Mouse (Mus musculus): ENCODE measurements at regions not wholly inside any gene's neighbourhood (a gene's known extent, or its start where the extent isn't known, plus 50 kb on each side); places are given as distances from the start of the nearest gene placed in this dataset.
"Not testable (repeated sequence)": the region's sequence is repeated elsewhere in the genome, so short reads cannot be mapped to it uniquely, and the experiment has no call there.

- DNase-seq (ENCODE audit: low read depth, low spot score) (no peak), ATAC-seq (no peak)
- ChIA-PET POLR2A (no interaction called here), CTCF (no interaction called here)
- in situ Hi-C loops (cut with MboI; ENCODE audit: low pct_unique_long_range_greater_than_20kb): no loop called here
- no peaks in the 10 kb centered on the region for H3K27me3 ChIP-seq
- TF ChIP-seq CTCF (IDR thresholded peaks at IDR 0.05): no peak
Measured at GRCm38 (mm10) chr1:94582526-94582925, 530.2 kb upstream of the Pdcd1 start.

- in situ Hi-C loops (cut with MboI; ENCODE audit: low pct_unique_long_range_greater_than_20kb): no loop called here
- POLR2A ChIA-PET: no interaction called here
- DNase-seq (ENCODE audit: low read depth, low spot score) (no peak), ATAC-seq (no peak)
- CTCF ChIA-PET: no interaction called here
- H3K27me3 ChIP-seq: no peaks in the 10 kb centered on the region
- no peak for TF ChIP-seq CTCF (IDR thresholded peaks at IDR 0.05)
Measured at GRCm38 (mm10) chr1:94581650-94582405, 529.5 kb upstream of the Pdcd1 start.

GRCm38 (mm10) chr1:94532773-94533541 is 480.6 kb upstream of the Pdcd1 start:
- ATAC-seq: no peak
- no peak for DNase-seq (ENCODE audit: low read depth, low spot score)
- ChIA-PET POLR2A (no interaction called here), CTCF (no interaction called here)
- no peaks in the 10 kb centered on the region for H3K27me3 ChIP-seq
- in situ Hi-C loops (cut with MboI; ENCODE audit: low pct_unique_long_range_greater_than_20kb): no loop called here
- no peak for TF ChIP-seq CTCF (IDR thresholded peaks at IDR 0.05)

- no peak for DNase-seq (ENCODE audit: low read depth, low spot score)
- TF ChIP-seq CTCF (IDR thresholded peaks at IDR 0.05): no peak
- in situ Hi-C loops (cut with MboI; ENCODE audit: low pct_unique_long_range_greater_than_20kb): no loop called here
- H3K27me3 ChIP-seq: no peaks in the 10 kb centered on the region
- ChIA-PET CTCF (no interaction called here), POLR2A (no interaction called here)
- no peak for ATAC-seq
Measured at GRCm38 (mm10) chr1:94504080-94504520, 451.7 kb upstream of the Pdcd1 start.

- DNase-seq (ENCODE audit: low read depth, low spot score) (no peak), ATAC-seq (no peak)
- TF ChIP-seq CTCF (IDR thresholded peaks at IDR 0.05): no peak
- CTCF ChIA-PET: no interaction called here
- H3K27me3 ChIP-seq: no peaks in the 10 kb centered on the region
- in situ Hi-C loops (cut with MboI; ENCODE audit: low pct_unique_long_range_greater_than_20kb): no loop called here
- POLR2A ChIA-PET: no interaction called here
Measured at GRCm38 (mm10) chr1:94503379-94504079, 451.2 kb upstream of the Pdcd1 start.

GRCm38 (mm10) chr1:94502066-94502861 is 449.9 kb upstream of the Pdcd1 start:
- CTCF ChIA-PET: no interaction called here
- ATAC-seq: no peak
- in situ Hi-C loops (cut with MboI; ENCODE audit: low pct_unique_long_range_greater_than_20kb): no loop called here
- DNase-seq (ENCODE audit: low read depth, low spot score): no peak
- TF ChIP-seq CTCF (IDR thresholded peaks at IDR 0.05): no peak
- H3K27me3 ChIP-seq: no peaks in the 10 kb centered on the region
- POLR2A ChIA-PET: no interaction called here

- no peak for DNase-seq (ENCODE audit: low read depth, low spot score)
- ChIA-PET POLR2A (no interaction called here), CTCF (no interaction called here)
- no peak for TF ChIP-seq CTCF (IDR thresholded peaks at IDR 0.05)
- in situ Hi-C loops (cut with MboI; ENCODE audit: low pct_unique_long_range_greater_than_20kb): no loop called here
- no peaks in the 10 kb centered on the region for H3K27me3 ChIP-seq
- no peak for ATAC-seq
Measured at GRCm38 (mm10) chr1:94496992-94497391, 444.6 kb upstream of the Pdcd1 start.

- CTCF ChIA-PET: no interaction called here
- in situ Hi-C loops (cut with MboI; ENCODE audit: low pct_unique_long_range_greater_than_20kb): no loop called here
- H3K27me3 ChIP-seq: no peaks in the 10 kb centered on the region
- TF ChIP-seq CTCF (IDR thresholded peaks at IDR 0.05): no peak
- POLR2A ChIA-PET: no interaction called here
- DNase-seq (ENCODE audit: low read depth, low spot score) (no peak), ATAC-seq (no peak)
Measured at GRCm38 (mm10) chr1:94496341-94496740, 444.0 kb upstream of the Pdcd1 start.

GRCm38 (mm10) chr1:94487062-94487461 is 434.7 kb upstream of the Pdcd1 start:
- ChIA-PET CTCF (no interaction called here), POLR2A (no interaction called here)
- ATAC-seq (no peak), DNase-seq (ENCODE audit: low read depth, low spot score) (no peak)
- in situ Hi-C loops (cut with MboI; ENCODE audit: low pct_unique_long_range_greater_than_20kb): no loop called here
- no peak for TF ChIP-seq CTCF (IDR thresholded peaks at IDR 0.05)
- no peaks in the 10 kb centered on the region for H3K27me3 ChIP-seq

- in situ Hi-C loops (cut with MboI; ENCODE audit: low pct_unique_long_range_greater_than_20kb); H3K27me3 ChIP-seq; CTCF ChIA-PET; POLR2A ChIA-PET: not testable (repeated sequence)
- peak; percentile 10 for DNase-seq (ENCODE audit: low read depth, low spot score)
- ATAC-seq: peak; percentile 99
Measured at GRCm38 (mm10) chr1:94469834-94470233, 417.5 kb upstream of the Pdcd1 start.
